Mouse (Mus musculus) spleen, adult 2 months (tissue): ENCODE measurements around the gene Cacna1g.

Experiments used
- CTCF ChIP-seq: fragments of 200-500 bp; IDR thresholded peaks from 2 replicates; pipeline ENCODE4 v1.5.1; 2011; ENCODE audit warnings: mild to moderate bottlenecking, inconsistent platforms; ENCODE audit not compliant: insufficient read depth, insufficient read length, insufficient replicate concordance; ENCODE audit errors: extremely low read depth
- POLR2A ChIP-seq: fragments of 200-500 bp; IDR thresholded peaks from 2 replicates; pipeline ENCODE4 v1.6.1; 2011; ENCODE audit warnings: low read depth, low read length, inconsistent platforms

GRCm38 (mm10) chr11:94501482-94501881 lies 27.5 kb upstream of the Cacna1g start:
- no peak for TF ChIP-seq CTCF
- TF ChIP-seq POLR2A, result no peak
